Mouse (Mus musculus) testis, adult 2 months (tissue): ENCODE measurements around the gene Uggt1.

Experiments used
- CTCF ChIP-seq: fragments of 200-500 bp; IDR thresholded peaks from 2 replicates; pipeline ENCODE4 v1.5.1; 2012; ENCODE audit warnings: low read depth, mild to moderate bottlenecking, inconsistent platforms, low read length, moderate library complexity; ENCODE audit not compliant: control insufficient read depth, insufficient read depth, insufficient replicate concordance
- POLR2A ChIP-seq: fragments of 200-500 bp; IDR thresholded peaks from 2 replicates; pipeline ENCODE4 v1.6.1; 2012; ENCODE audit warnings: low read depth, mild to moderate bottlenecking, inconsistent platforms, low read length, moderate library complexity; ENCODE audit not compliant: control insufficient read depth

DNA sequence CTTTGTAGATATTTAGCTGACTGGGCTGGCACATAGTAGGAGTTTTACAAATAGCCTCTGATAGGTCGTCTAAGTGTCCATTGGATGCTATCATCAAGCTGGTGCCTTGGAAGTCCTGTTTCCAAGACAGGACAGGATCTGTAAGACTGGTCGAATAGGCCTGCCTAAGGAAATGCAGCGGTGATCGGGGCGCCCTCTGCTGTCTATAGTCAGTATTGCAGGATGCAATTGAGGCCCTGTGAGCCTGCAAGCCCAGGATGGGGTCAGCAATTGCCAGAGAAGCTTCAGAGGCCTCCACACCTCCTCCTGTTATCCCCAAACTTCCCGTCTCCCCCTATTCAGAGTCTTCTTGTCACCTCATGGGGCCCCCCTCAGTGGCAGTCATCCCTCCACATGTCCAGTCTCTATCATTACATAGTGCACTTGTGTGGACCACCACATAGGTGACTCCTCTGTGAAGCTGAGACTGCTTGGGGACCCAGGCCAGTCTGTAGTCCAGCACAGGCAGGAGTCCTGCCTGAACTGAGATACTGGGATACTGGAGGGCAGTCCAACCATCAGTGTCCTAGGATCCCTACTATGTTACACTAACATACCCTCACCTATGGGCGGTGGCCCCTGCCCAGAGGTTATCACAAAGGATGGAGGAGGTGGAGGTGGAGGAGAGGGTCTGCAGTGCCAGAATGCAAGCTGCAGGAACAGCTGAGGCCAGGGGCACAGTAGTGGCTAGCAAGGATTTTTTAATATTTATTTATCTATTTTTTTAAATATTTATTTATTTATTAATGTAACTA is 32.9 kb upstream of the Uggt1 start:
- TF ChIP-seq POLR2A (no peak), CTCF (peak; percentile 98)
